Mouse (Mus musculus): ENCODE results near the gene Fuk.

GRCm38 (mm10) chr8:110892913-110893312 lies 9.4 kb downstream of the Fuk start:
- TF ChIP-seq POLR2A (IDR thresholded peaks at IDR 0.05; ENCODE audit: control insufficient read depth, extremely low read depth, insufficient read depth, low read length, poor library complexity) (no peak), CTCF (IDR thresholded peaks at IDR 0.05; ENCODE audit: borderline replicate concordance, control insufficient read depth, extremely low read depth, insufficient read depth, low read length, poor library complexity) (no peak)

Data from thymus, adult 2 months (tissue).